Mouse (Mus musculus) CH12.LX (cell line): Measurements from ENCODE around the gene Tmem87a. TPM values are rescaled to one million over a fixed set of nuclear protein-coding genes. Genes with fewer than 3 reads are reported as not detected.

Experiments
- DNase-seq: peaks from one replicate; pipeline ENCODE4 v3.0.0-alpha.2; 2013; ENCODE audit errors: extremely low read depth
- H3K27ac ChIP-seq: 2 replicates; pipeline ENCODE4 v1.5.1; 2012; ENCODE audit warnings: low read depth, mild to moderate bottlenecking, control low read depth, moderate library complexity; ENCODE audit not compliant: insufficient read depth
- H3K27me3 ChIP-seq: replicated peaks from 2 replicates; pipeline ENCODE3; 2012; ENCODE audit warnings: inconsistent platforms
- H3K36me3 ChIP-seq, 2 experiments: replicated peaks in 1 of 2; 2 replicates each; pipeline versions ENCODE3 to v1.6.1; 2012; ENCODE audit warnings: inconsistent platforms in 1 of 2, low read length in 1 of 2, mild to moderate bottlenecking in 1 of 2, mixed read lengths in 1 of 2, moderate library complexity in 1 of 2; ENCODE audit not compliant: control insufficient read depth in 1 of 2, insufficient read depth in 1 of 2
- H3K4me1 ChIP-seq, 2 experiments: 2 replicates each; pipeline ENCODE4 v1.6.1; 2012; ENCODE audit warnings: inconsistent platforms in 1 of 2, moderate library complexity in 1 of 2; ENCODE audit not compliant: insufficient read depth in 2 of 2, control insufficient read depth in 1 of 2
- H3K4me2 ChIP-seq: 2 replicates; pipeline ENCODE4 v1.6.1; 2012; ENCODE audit warnings: low read depth, mild to moderate bottlenecking, control low read depth; ENCODE audit not compliant: poor library complexity, insufficient read depth, severe bottlenecking
- H3K4me3 ChIP-seq, 3 experiments: fragments of 150-350 bp in 1 of 3; sonication (generic) in 1 of 3; replicated peaks in 1 of 3; 2 replicates each; pipeline versions ENCODE3 to v1.5.1; 2011 to 2012; ENCODE audit warnings: low read depth in 2 of 3, low read length in 2 of 3, mild to moderate bottlenecking in 2 of 3, moderate library complexity in 2 of 3, control low read depth in 1 of 3, improper control_type of control experiment in 1 of 3, inconsistent platforms in 1 of 3, mixed read lengths in 1 of 3; ENCODE audit not compliant: poor library complexity in 1 of 3
- H3K79me2 ChIP-seq: replicated peaks from 2 replicates; pipeline ENCODE4 v1.6.1; 2012; ENCODE audit warnings: mild to moderate bottlenecking, moderate library complexity; ENCODE audit not compliant: control insufficient read depth, poor library complexity, insufficient read depth, severe bottlenecking; ENCODE audit errors: extremely low read depth
- H3K9ac ChIP-seq: 2 replicates; pipeline ENCODE4 v1.6.1; 2012; ENCODE audit warnings: low read depth, mild to moderate bottlenecking, control low read depth, moderate library complexity; ENCODE audit not compliant: insufficient read depth
- H3K9me3 ChIP-seq: replicated peaks from 2 replicates; pipeline ENCODE3; 2012; ENCODE audit warnings: low read length, inconsistent platforms, mixed read lengths
- MXI1 ChIP-seq: IDR thresholded peaks from 2 replicates; pipeline ENCODE4 v1.6.1; 2011; ENCODE audit warnings: mild to moderate bottlenecking, low read depth, low read length, improper control_type of control experiment
- ZMIZ1 ChIP-seq: IDR thresholded peaks from 2 replicates; pipeline ENCODE4 v1.6.1; 2012; ENCODE audit warnings: low read depth, mild to moderate bottlenecking, inconsistent platforms, low read length, improper control_type of control experiment
- ZNF384 ChIP-seq: IDR thresholded peaks from 2 replicates; pipeline ENCODE4 v1.6.1; 2012; ENCODE audit warnings: low read depth, low read length, improper control_type of control experiment, inconsistent platforms
- dilution Hi-C: fragments of 300-500 bp; cut with MboI; formaldehyde crosslinking; loops from 2 replicates; pipeline ENCODE4 v1.14.3; 2020; ENCODE audit warnings: low sequenced_read_pairs; ENCODE audit not compliant: extremely low pct_unique_long_range_greater_than_20kb, extremely low pct_ligation_motif_present
- in situ Hi-C: fragments of 300-500 bp; cut with MboI; formaldehyde crosslinking; loops from 3 replicates; pipeline ENCODE4 v1.14.3; 2019; ENCODE audit warnings: low sequenced_read_pairs, low pct_ligation_motif_present, low pct_unique_long_range_greater_than_20kb, mixed read lengths
- polyA plus RNA-seq: library from polyadenylated mRNA; unstranded; fragments of >175 nt; gene quantifications from 2 replicates; pipeline ENCODE4 v1.2.1, GENCODE M21; 2012; ENCODE audit warnings: low read depth; ENCODE audit not compliant: insufficient read length
- total RNA-seq, 2 experiments: library from RNA; depleted of rRNA; stranded (reverse); fragments of 300-350 nt in 1 of 2; fragments of >200 nt in 1 of 2; gene quantifications; 2 replicates each; pipeline ENCODE4 v1.2.3; 2012 to 2014

Gene Tmem87a
- total and polyA plus RNA-seq, 3 experiments = 26.0 to 43.5 (median 30.5) TPM

GRCm38 (mm10) chr2:120312276-120312825 is 91.6 kb downstream of the Tmem87a start:
- no peak overlapping the region for H3K9ac ChIP-seq
- TF ChIP-seq ZMIZ1 (no peak), MXI1 (no peak), ZNF384 (no peak)
- H3K4me2 ChIP-seq = no peak overlapping the region
- dilution Hi-C loops = no loop called here
- H3K27ac ChIP-seq = no peak overlapping the region
- no peak for DNase-seq
- H3K27me3 ChIP-seq = no peaks in the 10 kb centered on the region
- peaks cover 0 to 6% of the 10 kb centered on the region in 2 experiments; a peak in 1 of 4 replicates for H3K4me1 ChIP-seq
- no peaks in the 10 kb centered on the region for H3K79me2 ChIP-seq
- H3K36me3 ChIP-seq = peaks cover 11 to 23% of the 10 kb centered on the region in 2 experiments
- no peaks in the 10 kb centered on the region for H3K9me3 ChIP-seq
- in situ Hi-C loops = no loop called here
- H3K4me3 ChIP-seq = no peak overlapping the region

Other genes with a start within 250 kb of the Tmem87a start
- 8.1 and 9.2 TPM in 2 replicates for gene Ehd4, start 249.5 kb downstream of the Tmem87a start, total RNA-seq (2012; rRNA removed)
- gene Ehd4, start 249.5 kb downstream of the Tmem87a start, total RNA-seq (2014; rRNA removed) = 9.6 and 9.8 TPM in 2 replicates
- 22.9 and 27.7 TPM in 2 replicates for gene Ehd4, start 249.5 kb downstream of the Tmem87a start, polyA plus RNA-seq
- gene Pla2g4e, start 158.8 kb downstream of the Tmem87a start, total RNA-seq (2012; rRNA removed) = not detected in 2 replicates
- gene Pla2g4e, start 158.8 kb downstream of the Tmem87a start, total RNA-seq (2014; rRNA removed) = not detected in 2 replicates
- not detected in 2 replicates for gene Pla2g4e, start 158.8 kb downstream of the Tmem87a start, polyA plus RNA-seq
- not detected in 2 replicates for gene Pla2g4d, start 114.9 kb downstream of the Tmem87a start, total RNA-seq (2012; rRNA removed)
- not detected in 2 replicates for gene Pla2g4d, start 114.9 kb downstream of the Tmem87a start, total RNA-seq (2014; rRNA removed)
- not detected in 2 replicates for gene Pla2g4d, start 114.9 kb downstream of the Tmem87a start, polyA plus RNA-seq
- gene Pla2g4f, start 89.9 kb downstream of the Tmem87a start, total RNA-seq (2012; rRNA removed) = 0.84 and 1.3 TPM in 2 replicates
- not detected in 2 replicates for gene Pla2g4f, start 89.9 kb downstream of the Tmem87a start, total RNA-seq (2014; rRNA removed)
- 0.30 and 0.34 TPM in 2 replicates for gene Pla2g4f, start 89.9 kb downstream of the Tmem87a start, polyA plus RNA-seq
- gene Vps39, start 51.0 kb downstream of the Tmem87a start, total RNA-seq (2012; rRNA removed) = 38.9 and 41.8 TPM in 2 replicates
- gene Vps39, start 51.0 kb downstream of the Tmem87a start, total RNA-seq (2014; rRNA removed) = 16.0 and 33.7 TPM in 2 replicates
- gene Vps39, start 51.0 kb downstream of the Tmem87a start, polyA plus RNA-seq = 21.3 and 30.6 TPM in 2 replicates
- 6.7 and 9.6 TPM in 2 replicates for gene Ganc, start 217 bp downstream of the Tmem87a start, total RNA-seq (2012; rRNA removed)
- gene Ganc, start 217 bp downstream of the Tmem87a start, total RNA-seq (2014; rRNA removed) = 9.5 and 10.1 TPM in 2 replicates
- 7.0 and 10.8 TPM in 2 replicates for gene Ganc, start 217 bp downstream of the Tmem87a start, polyA plus RNA-seq
- 2.0 and 3.2 TPM in 2 replicates for gene Capn3, start 51.9 kb upstream of the Tmem87a start, total RNA-seq (2012; rRNA removed)
- gene Capn3, start 51.9 kb upstream of the Tmem87a start, total RNA-seq (2014; rRNA removed) = 7.2 and 8.0 TPM in 2 replicates
- gene Capn3, start 51.9 kb upstream of the Tmem87a start, polyA plus RNA-seq = 5.5 and 7.4 TPM in 2 replicates
- gene Zfp106, start 159.7 kb upstream of the Tmem87a start, total RNA-seq (2012; rRNA removed) = 89.4 and 93.8 TPM in 2 replicates
- 113 and 130 TPM in 2 replicates for gene Zfp106, start 159.7 kb upstream of the Tmem87a start, total RNA-seq (2014; rRNA removed)
- 183 and 203 TPM in 2 replicates for gene Zfp106, start 159.7 kb upstream of the Tmem87a start, polyA plus RNA-seq
- 15.9 and 20.5 TPM in 2 replicates for gene Snap23, start 163.6 kb upstream of the Tmem87a start, total RNA-seq (2012; rRNA removed)
- gene Snap23, start 163.6 kb upstream of the Tmem87a start, total RNA-seq (2014; rRNA removed) = 23.0 and 25.3 TPM in 2 replicates
- gene Snap23, start 163.6 kb upstream of the Tmem87a start, polyA plus RNA-seq = 35.8 and 44.5 TPM in 2 replicates
- 12.8 and 15.4 TPM in 2 replicates for gene Haus2, start 205.3 kb upstream of the Tmem87a start, total RNA-seq (2012; rRNA removed)
- 37.8 and 41.4 TPM in 2 replicates for gene Haus2, start 205.3 kb upstream of the Tmem87a start, total RNA-seq (2014; rRNA removed)
- gene Haus2, start 205.3 kb upstream of the Tmem87a start, polyA plus RNA-seq = 18.2 and 21.0 TPM in 2 replicates
- 8.9 and 9.1 TPM in 2 replicates for gene Lrrc57, start 205.4 kb upstream of the Tmem87a start, total RNA-seq (2012; rRNA removed)
- gene Lrrc57, start 205.4 kb upstream of the Tmem87a start, total RNA-seq (2014; rRNA removed) = 15.6 and 18.8 TPM in 2 replicates
- gene Lrrc57, start 205.4 kb upstream of the Tmem87a start, polyA plus RNA-seq = 10.3 and 10.5 TPM in 2 replicates
- 0.67 and 0.81 TPM in 2 replicates for gene Stard9, start 225.0 kb upstream of the Tmem87a start, total RNA-seq (2012; rRNA removed)
- gene Stard9, start 225.0 kb upstream of the Tmem87a start, total RNA-seq (2014; rRNA removed) = 0.16 and 0.23 TPM in 2 replicates
- gene Stard9, start 225.0 kb upstream of the Tmem87a start, polyA plus RNA-seq = 0.76 and 1.1 TPM in 2 replicates